Mouse (Mus musculus): ENCODE measurements around the gene Gtf3c2. TPM values are rescaled to one million over a fixed set of nuclear protein-coding genes. Genes with fewer than 3 reads are reported as not detected.
"Not testable (repeated sequence)": the region's sequence is repeated elsewhere in the genome, so short reads cannot be mapped to it uniquely, and the experiment has no call there.

The Gtf3c2 gene
- 67.1 and 81.9 TPM in 2 replicates for polyA plus RNA-seq (2016; fragmentation: Nextera tagmentation; extraction: Ambion mirVana)

DNA sequence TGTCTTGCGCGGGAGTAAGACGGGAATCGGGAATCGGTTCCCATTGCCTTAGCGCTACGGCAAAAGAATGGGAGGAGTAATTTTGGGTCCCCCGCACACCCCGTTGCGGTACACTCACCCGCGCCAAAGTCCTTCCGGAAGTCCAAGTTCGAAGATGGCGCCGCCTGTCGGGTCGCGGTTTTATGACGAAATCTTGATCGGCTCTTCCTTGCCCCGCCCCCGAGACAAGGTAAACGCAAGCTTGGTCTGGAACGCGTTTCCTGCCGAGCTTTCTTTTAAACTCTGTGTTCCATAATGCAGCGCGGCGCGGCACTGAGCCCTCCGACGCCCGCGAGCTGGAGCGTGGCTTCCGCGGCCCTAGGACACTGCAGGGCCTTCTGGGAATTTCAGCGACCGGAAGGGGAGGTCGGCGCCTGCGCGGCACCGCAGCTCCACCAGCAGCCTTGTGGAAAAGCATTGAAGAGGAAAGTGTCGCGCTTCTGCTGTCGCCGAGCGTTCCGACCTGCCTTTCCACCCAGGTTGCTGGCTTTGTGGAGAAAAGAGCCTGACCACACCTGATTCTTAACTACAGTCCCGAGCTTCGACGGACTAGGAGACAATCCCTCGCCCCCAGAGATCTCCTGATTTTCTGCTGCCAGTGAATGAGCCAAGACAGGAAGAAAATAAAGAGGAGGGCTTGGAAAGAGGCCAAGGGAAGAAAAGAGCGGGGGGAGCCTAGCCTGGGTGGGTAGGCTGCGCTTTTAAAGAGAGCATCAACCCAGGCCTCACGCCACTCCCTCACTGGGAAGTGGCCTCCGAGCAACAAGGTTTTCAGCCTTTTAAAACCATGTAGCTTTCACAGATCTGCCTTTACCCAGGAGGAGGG is at the start of gene Gtf3c2, which contains the start of gene Gm29609:
TSS of gene Gtf3c2 (minus strand) at position 379 of the 865 bp plus-strand sequence.
TSS of gene Gm29609 (minus strand) at position 146 of the 865 bp plus-strand sequence.
- H3K36me3 ChIP-seq: peaks cover 10% of the 10 kb centered on the region; the same call in 1 of the 2 replicates
- under 1% methylated on average over 59 of the region's 59 CpGs for WGBS
- H3K9me3 ChIP-seq: no peaks in the 10 kb centered on the region
- H3K27me3 ChIP-seq (ENCODE audit: insufficient read depth, poor library complexity, severe bottlenecking): no peaks in the 10 kb centered on the region
- H3K4me3 ChIP-seq: peak within 1 kb of the TSS; percentile 89
- H3K4me1 ChIP-seq: peaks cover 8% of the 10 kb centered on the region; the same call in 1 of the 2 replicates
- DNase-seq (ENCODE audit: low spot score): peak; percentile 97
- H3K27ac ChIP-seq: peak within 1 kb of the TSS; percentile 94

DNA sequence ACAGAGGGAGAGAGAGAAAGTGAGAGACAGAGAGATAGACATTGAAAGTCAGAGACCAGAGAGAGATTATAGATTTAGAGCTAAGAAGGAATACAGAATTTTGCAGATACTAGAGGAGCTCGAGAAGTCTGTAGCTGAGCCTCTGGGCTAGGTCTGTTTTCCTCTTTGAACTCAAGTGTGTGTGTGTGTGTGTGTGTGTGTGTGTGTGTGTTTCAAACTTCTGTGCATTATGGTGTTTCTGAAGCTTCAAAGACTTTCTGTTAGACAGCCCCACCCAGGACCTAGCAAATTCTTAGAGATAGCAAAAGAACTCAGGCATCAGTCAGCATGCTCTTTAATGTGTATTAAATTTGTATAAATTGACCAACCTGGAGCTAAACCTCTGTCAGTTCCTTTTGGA is 46.7 kb upstream of the Gtf3c2 start:
- WGBS: 76% methylated on average over 1 of the region's 1 CpGs
- H3K4me1 ChIP-seq: no peaks in the 10 kb centered on the region
- no peak for DNase-seq (ENCODE audit: low spot score)

DNA sequence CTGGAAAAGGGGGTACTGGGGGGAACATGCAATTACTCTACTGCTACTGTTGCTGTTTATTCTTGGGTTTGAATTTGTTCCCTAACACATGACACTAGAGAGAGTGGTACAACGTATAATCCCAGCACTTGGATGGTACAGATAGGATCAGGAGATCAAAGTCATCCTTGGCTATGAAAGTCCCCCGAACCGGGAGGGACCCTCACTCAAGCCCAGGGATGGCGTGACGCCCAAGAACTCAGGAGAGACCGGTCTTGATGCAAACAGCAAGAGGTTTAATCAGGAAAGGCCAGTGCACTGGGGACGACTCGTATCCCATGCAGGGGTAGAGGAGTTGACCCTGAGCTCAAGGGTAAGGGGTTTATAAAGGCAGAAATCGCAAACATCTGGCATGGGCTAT is 42.8 kb upstream of the Gtf3c2 start:
- WGBS: 91% methylated on average over 9 of the region's 9 CpGs
- H3K4me3 ChIP-seq: no peak overlapping the region
- no peak for DNase-seq (ENCODE audit: low spot score)
- no peaks in the 10 kb centered on the region for H3K27me3 ChIP-seq (ENCODE audit: insufficient read depth, poor library complexity, severe bottlenecking)
- H3K36me3 ChIP-seq: no peaks in the 10 kb centered on the region
- no peak overlapping the region for H3K27ac ChIP-seq
- no peaks in the 10 kb centered on the region for H3K9me3 ChIP-seq
- peaks cover 9% of the 10 kb centered on the region; the same call in 1 of the 2 replicates for H3K4me1 ChIP-seq

More for the DNA sequence above, 46.7 kb upstream of the Gtf3c2 start:
- Histone ChIP-seq H3K4me3 (no peak overlapping the region), H3K36me3 (no peaks in the 10 kb centered on the region), H3K9me3 (no peaks in the 10 kb centered on the region), H3K27ac (no peak overlapping the region), H3K27me3 (ENCODE audit: insufficient read depth, poor library complexity, severe bottlenecking) (no peaks in the 10 kb centered on the region)

DNA sequence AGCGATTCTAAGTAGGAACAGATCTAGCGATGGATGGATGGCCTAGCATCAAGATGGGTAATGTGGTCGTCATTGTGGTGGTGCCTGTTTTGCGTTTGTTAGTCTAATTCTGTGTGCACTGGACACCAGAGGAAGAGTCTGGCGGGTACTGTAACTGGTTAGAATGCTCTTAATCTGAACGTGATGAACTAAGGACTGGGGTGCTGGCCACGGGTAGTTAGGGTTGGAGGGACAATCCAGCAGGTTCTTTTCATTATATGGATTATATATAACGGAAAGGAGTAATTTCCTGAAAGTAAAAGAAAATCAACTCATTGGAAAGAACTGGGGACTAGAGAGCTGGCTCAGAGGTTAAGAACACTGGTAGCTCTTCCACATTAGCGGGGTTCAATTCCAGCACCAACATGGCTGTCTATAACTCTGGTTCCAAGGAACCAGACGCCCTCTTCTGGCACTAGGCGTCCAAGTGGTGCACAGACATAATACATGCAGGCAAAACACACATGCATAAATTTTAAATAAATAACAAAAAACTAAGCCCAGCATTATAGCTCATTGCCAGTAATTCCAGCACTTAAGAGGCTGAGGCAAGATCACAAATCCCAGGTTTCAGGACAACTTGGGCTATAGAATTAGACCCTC is 41.5 kb upstream of the Gtf3c2 start:
- H3K27me3 ChIP-seq (ENCODE audit: insufficient read depth, poor library complexity, severe bottlenecking): no peaks in the 10 kb centered on the region
- WGBS: 17% methylated on average over 11 of the region's 11 CpGs
- peak overlapping the region; percentile 97 for H3K27ac ChIP-seq
- H3K4me3 ChIP-seq: peak overlapping the region; percentile 99
- no peak for DNase-seq (ENCODE audit: low spot score)
- H3K36me3 ChIP-seq: no peaks in the 10 kb centered on the region
- H3K9me3 ChIP-seq: no peaks in the 10 kb centered on the region
- peaks cover 9% of the 10 kb centered on the region; the same call in 1 of the 2 replicates for H3K4me1 ChIP-seq

DNA sequence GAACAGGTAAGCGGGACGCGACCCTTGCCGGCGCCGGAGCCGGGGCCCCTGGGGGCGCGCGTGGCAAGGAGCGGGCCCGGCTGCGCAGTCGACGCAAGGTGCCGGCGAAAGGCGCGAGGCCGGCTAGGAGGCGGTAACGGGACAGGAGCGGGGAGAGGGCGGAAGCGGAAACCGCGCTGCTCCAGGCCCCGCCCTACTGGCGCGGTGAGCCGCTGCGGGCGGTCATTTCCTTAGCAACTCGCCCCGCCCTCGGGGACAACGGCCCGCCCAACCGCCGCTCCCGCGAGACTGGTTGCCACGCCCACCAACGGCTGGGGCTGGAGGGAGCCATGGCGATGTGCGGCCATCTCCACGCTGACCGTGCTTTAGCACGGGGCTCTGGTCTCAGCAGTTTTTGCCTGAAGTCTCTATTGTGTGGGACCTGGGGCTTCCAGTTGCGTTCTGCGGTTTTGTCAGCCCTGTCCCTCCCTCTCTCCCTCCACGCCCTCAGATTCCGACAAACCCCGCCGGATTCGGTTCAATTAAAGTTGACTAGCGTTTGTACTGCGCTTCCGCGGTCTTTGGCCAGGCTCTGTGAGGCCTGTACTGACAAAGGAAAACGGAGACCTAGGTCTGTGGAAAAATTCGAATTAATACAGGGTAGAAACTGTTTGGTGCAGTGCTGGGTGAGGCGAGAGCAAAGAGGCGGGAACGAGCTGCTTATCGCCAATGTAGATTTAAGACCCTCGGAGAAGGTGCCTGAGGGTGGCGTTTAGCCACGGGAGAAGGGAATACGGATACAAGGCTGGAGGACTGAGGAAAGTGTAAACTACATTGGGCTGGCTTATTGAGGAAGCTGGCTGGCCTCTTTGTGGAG is 40.7 kb upstream of the Gtf3c2 start, which contains the start of gene Ppm1g:
TSS of gene Ppm1g (minus strand) at position 240 of the 856 bp plus-strand sequence.
- H3K4me1 ChIP-seq: peaks cover 9% of the 10 kb centered on the region; the same call in 1 of the 2 replicates
- H3K9me3 ChIP-seq: no peaks in the 10 kb centered on the region
- whole genome bisulfite sequencing: under 1% methylated on average over 70 of the region's 70 CpGs
- H3K27me3 ChIP-seq (ENCODE audit: insufficient read depth, poor library complexity, severe bottlenecking): no peaks in the 10 kb centered on the region
- H3K4me3 ChIP-seq: peak within 1 kb of the TSS; percentile 99
- peak within 1 kb of the TSS; percentile 97 for H3K27ac ChIP-seq
- H3K36me3 ChIP-seq: no peaks in the 10 kb centered on the region
- peak; percentile 97 for DNase-seq (ENCODE audit: low spot score)

DNA sequence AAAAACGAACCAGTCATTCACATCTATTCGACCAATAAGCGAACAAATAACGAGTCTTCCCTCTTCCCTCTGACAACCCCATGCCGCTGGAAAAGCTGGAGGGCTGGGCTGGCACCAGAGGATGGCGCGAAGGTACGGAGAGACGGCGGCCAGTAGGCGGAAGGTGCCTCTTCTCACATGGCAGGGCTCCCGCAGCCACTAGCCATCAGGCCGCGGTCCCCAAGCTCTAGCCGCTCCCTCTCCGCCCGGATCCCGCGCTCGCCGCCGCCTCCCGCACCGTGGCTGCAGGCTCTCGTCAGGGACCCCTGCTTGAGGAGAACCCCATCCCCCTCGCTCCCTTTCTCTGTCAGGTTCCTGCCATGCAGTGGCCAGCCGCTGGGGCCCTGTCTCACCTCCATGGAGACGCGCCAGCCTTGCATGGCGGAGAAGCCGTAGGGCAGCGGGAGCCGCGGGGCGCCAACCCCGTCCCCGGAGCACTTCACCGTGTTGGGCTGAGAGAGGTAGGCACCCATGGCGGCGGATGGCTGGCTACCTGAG is 40.0 kb upstream of the Gtf3c2 start:
- Histone ChIP-seq H3K27me3 (ENCODE audit: insufficient read depth, poor library complexity, severe bottlenecking) (no peaks in the 10 kb centered on the region), H3K27ac (peak overlapping the region; percentile 97), H3K9me3 (no peaks in the 10 kb centered on the region), H3K4me3 (peak overlapping the region; percentile 99), H3K36me3 (no peaks in the 10 kb centered on the region), H3K4me1 (peaks cover 9% of the 10 kb centered on the region; the same call in 1 of the 2 replicates)
- DNase-seq (ENCODE audit: low spot score): no peak
- under 1% methylated on average over 40 of the region's 40 CpGs for WGBS

DNA sequence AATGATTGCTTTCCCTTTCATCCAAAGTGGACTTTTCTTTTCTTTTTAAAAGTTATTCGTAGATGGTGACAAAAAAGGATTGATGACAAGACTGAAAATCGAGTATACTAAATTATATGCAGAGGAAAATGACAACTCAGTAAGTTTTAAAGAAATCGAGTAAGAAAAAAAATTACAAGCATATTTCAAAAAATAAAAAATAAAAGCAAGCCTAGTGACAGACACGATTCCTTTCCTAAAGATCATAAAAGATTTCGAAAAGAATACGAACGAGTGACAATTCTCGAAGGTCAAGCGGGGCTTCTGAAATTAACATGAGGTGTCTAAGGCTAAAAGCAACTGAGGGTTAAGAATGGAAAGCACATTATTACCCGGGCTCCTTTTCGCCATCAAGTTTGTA is 39.5 kb upstream of the Gtf3c2 start:
- H3K4me3 ChIP-seq: peak overlapping the region; percentile 99
- no peaks in the 10 kb centered on the region for H3K9me3 ChIP-seq
- H3K27me3 ChIP-seq (ENCODE audit: insufficient read depth, poor library complexity, severe bottlenecking): no peaks in the 10 kb centered on the region
- H3K36me3 ChIP-seq: no peaks in the 10 kb centered on the region
- peak overlapping the region; percentile 97 for H3K27ac ChIP-seq
- WGBS: 1% methylated on average over 11 of the region's 11 CpGs
- peaks cover 9% of the 10 kb centered on the region; the same call in 1 of the 2 replicates for H3K4me1 ChIP-seq
- DNase-seq (ENCODE audit: low spot score): no peak

DNA sequence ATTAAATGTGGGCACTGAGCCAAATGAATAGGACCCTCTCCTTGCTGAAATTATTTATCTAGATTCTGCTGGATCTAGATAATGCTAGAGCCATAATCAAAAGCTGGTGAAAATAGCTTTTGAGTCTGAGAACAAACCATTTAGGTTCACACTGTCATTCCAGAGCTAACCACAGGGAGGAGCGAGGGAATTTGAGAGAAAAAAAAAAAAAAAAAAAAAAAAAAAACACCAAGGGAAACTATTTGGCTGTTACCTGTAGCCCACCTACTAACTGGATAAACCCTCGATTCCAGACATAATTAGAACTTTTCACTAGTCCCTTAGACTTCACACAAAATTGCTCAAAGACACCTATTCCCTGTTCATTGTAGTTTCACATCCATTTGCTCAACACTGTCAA is 39.1 kb upstream of the Gtf3c2 start:
- 6% methylated on average over 2 of the region's 2 CpGs for WGBS
- H3K4me1 ChIP-seq: peaks cover 9% of the 10 kb centered on the region; the same call in 1 of the 2 replicates
- no peak for DNase-seq (ENCODE audit: low spot score)
- H3K27ac ChIP-seq: 0 out of 2 replicates have a peak overlapping the region, but pooled peaks have one; percentile 97
- H3K9me3 ChIP-seq: no peaks in the 10 kb centered on the region
- no peaks in the 10 kb centered on the region for H3K27me3 ChIP-seq (ENCODE audit: insufficient read depth, poor library complexity, severe bottlenecking)
- H3K4me3 ChIP-seq: peak overlapping the region; percentile 99
- no peaks in the 10 kb centered on the region for H3K36me3 ChIP-seq

DNA sequence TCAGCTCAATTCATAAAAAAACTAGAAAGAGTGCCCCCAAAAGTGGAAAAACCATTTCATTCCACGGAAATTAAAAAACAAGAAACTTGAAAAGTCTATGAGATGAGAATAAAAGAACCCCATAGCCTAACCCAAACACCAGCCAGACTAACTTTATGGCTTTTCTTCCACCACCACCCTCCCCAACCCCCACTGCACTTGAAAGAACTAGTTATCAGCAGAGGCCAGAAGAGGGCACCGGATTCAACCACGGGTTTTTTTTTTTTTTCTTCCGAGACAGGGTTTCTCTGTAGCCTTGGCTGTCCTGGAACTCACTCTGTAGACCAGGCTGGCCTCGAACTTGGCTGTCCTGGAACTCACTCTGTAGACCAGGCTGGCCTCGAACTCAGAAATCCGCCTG is 38.4 kb upstream of the Gtf3c2 start:
- WGBS: 46% methylated on average over 7 of the region's 7 CpGs
- no peak overlapping the region for H3K27ac ChIP-seq
- peak overlapping the region; percentile 6; the same call in 1 of the 2 replicates for H3K4me3 ChIP-seq
- peaks cover 9% of the 10 kb centered on the region; the same call in 1 of the 2 replicates for H3K4me1 ChIP-seq
- no peaks in the 10 kb centered on the region for H3K36me3 ChIP-seq
- H3K9me3 ChIP-seq: no peaks in the 10 kb centered on the region
- H3K27me3 ChIP-seq (ENCODE audit: insufficient read depth, poor library complexity, severe bottlenecking): no peaks in the 10 kb centered on the region
- DNase-seq (ENCODE audit: low spot score): no peak

DNA sequence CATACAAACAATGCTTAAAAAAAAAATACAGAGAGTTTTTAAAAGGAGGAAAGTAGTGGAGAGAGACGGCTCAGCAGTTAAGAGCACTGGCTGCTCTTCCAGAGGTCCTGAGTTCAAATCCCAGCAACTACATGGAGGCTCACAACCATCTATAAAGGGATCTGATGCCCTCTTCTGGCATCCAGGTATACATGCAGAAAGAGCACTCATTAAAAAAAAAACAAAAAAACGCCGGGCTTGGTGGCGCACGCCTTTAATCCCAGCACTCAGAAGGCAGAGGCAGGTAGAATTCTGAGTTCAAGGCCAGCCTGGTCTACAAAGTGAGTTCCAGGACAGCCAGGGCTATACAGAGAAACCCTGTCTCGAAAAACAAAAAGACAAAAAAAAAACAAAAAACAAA is 36.6 kb upstream of the Gtf3c2 start:
- not testable (repeated sequence) for H3K9me3 ChIP-seq, H3K4me1 ChIP-seq
- 85% methylated on average over 6 of the region's 6 CpGs for WGBS

DNA sequence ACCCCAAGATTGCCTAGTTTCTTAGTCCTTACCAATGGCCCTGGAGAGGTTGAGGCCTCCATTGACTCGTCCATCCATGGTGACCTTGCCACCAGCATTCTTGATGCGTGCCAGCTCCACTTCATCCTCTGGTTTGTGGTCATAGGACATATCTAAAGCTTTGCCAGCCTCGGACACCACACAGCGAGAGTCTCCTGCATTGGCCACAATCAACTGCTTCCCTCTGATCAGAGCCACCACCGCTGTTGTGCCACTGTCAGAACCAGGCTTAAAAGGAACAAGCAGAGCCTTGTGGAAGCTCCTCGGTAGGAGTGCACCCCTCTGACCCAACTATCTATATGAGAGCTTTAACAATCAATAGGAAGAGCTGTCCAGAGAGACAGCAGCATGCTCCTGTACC is 24.5 kb upstream of the Gtf3c2 start:
- no peaks in the 10 kb centered on the region for H3K27me3 ChIP-seq (ENCODE audit: insufficient read depth, poor library complexity, severe bottlenecking)
- 94% methylated on average over 6 of the region's 6 CpGs for WGBS
- no peak overlapping the region for H3K27ac ChIP-seq
- H3K36me3 ChIP-seq: peaks cover 70% of the 10 kb centered on the region
- peaks cover 8% of the 10 kb centered on the region; the same call in 1 of the 2 replicates for H3K4me1 ChIP-seq
- H3K4me3 ChIP-seq: no peak overlapping the region
- no peak for DNase-seq (ENCODE audit: low spot score)
- peaks cover 5% of the 10 kb centered on the region for H3K9me3 ChIP-seq

More for the DNA sequence above, 36.6 kb upstream of the Gtf3c2 start:
- H3K36me3 ChIP-seq; DNase-seq (ENCODE audit: low spot score); H3K27me3 ChIP-seq (ENCODE audit: insufficient read depth, poor library complexity, severe bottlenecking); H3K4me3 ChIP-seq; H3K27ac ChIP-seq: not testable (repeated sequence)

DNA sequence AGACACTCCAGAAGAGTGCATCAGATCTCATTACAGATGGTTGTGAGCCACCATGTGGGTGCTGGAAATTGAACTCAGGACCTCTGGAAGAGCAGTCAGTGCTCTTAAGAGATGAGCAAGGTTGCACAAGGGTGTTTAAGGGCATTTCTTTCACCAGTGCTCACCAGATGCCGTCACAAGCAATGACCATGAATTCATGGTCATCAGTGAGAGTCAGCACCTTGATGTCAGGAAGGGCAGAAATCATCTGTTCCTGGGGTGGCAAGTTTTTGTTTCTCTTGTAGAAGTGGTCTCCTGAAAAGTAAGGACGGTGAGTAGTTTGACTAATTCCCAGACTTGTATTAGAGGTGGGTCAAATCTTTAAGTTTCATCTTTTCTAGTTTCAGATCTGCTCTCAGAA is 23.9 kb upstream of the Gtf3c2 start:
- no peak for DNase-seq (ENCODE audit: low spot score)
- no peaks in the 10 kb centered on the region for H3K27me3 ChIP-seq (ENCODE audit: insufficient read depth, poor library complexity, severe bottlenecking)
- peaks cover 8% of the 10 kb centered on the region; the same call in 1 of the 2 replicates for H3K4me1 ChIP-seq
- no peak overlapping the region for H3K4me3 ChIP-seq
- H3K9me3 ChIP-seq: peaks cover 5% of the 10 kb centered on the region
- peaks cover 76% of the 10 kb centered on the region for H3K36me3 ChIP-seq
- WGBS: 92% methylated on average over 2 of the region's 2 CpGs
- no peak overlapping the region for H3K27ac ChIP-seq

All from heart, embryonic 10.5 days (tissue).